Mouse (Mus musculus): ENCODE measurements around the gene Kmt2d. TPM values are rescaled to one million over a fixed set of nuclear protein-coding genes. Genes with fewer than 3 reads are reported as not detected.

Kmt2d gene
- 279 TPM for total RNA-seq (2023)

DNA sequence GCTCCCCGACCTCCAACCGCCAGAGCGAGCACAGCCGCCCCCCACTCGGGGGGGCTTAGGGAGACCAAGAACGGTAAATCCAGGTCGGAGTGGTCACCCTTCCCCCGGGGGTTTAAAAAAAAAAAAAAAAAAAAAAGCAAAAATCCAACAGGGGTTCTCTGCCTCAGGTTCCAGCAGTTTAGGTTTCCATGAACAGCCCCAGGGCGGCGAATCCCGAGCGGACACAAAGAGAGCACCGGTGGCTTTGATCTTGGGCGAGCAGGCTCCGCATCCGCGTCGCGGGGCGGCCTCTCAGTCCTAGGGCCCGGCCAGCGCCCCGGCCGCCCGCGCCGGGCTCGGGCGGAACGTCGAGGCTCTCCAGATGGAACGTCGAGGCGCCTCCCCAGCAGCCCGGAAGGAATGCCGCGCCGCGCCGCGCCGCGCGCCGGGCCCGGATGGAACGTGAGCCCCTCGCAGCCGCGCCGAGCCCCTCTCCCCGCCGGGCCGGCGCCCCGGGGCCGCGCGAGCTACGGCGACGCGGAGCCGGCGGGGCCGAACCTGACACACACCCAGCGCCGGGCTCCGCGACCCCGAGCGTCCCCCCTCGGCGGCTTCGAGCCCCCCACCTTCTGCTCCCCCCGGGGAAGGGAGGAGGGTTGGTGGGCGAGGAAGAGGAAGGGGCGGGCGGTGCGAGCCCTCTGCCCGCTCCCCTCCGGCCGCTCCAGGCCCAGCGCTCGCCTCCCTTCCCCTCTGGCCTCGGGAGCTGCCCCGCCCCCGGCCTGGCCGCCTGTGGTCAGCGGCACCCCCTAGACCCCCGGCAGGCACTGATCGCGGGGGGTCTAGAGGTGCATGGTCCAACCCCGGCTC is at the start of gene Kmt2d:
TSS of gene Kmt2d (minus strand) at position 135 of the 846 bp plus-strand sequence.

DNA sequence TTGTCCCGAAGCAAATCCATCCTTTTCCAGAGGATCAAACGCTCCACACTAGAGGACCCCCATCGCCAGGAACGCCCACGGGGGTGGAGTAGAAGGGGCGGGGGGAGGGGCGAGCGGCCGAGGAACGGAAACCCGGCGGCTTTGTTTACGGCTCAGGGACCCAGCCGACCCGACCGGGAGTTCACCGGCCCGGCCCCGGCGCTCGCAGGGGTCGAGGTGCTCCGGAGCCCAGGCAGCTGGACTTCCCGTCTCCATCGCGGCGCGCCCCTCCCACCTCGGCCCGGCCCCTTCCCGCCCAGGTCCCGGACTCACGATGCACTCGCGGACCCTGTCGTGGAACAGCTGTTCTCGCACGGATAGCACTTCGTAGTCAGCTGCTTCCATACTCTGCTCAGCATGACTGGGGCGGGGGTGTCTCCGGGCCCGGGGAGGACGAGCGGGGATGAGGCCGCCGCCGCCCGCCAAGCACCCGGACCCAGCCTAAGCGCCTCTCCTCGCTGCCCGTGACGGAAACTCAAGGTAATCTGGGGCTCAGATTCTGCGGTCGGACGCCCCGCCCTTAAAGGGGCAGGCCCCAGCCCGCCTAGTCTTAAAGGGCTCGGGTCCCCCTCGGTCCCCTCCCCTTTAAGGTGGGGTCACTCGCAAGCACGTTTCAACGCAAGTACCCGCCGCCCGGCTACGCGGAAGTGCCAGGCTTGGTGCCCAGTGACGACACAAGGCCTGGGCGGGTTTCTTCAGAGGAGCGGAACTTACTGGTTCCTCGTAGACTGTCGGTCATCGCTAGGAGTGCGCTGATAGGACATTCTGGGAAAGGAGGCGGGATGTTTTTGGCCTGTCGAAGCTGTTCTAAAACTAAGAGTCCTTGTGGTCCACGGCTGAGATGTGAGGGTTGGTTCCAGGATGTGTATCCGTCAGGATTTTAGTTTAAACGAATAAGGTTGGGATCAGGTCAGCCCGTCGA is 46.8 kb upstream of the Kmt2d start, which contains the start of gene Lmbr1l:
TSS of gene Lmbr1l (minus strand) at position 694 of the 961 bp plus-strand sequence.

DNA sequence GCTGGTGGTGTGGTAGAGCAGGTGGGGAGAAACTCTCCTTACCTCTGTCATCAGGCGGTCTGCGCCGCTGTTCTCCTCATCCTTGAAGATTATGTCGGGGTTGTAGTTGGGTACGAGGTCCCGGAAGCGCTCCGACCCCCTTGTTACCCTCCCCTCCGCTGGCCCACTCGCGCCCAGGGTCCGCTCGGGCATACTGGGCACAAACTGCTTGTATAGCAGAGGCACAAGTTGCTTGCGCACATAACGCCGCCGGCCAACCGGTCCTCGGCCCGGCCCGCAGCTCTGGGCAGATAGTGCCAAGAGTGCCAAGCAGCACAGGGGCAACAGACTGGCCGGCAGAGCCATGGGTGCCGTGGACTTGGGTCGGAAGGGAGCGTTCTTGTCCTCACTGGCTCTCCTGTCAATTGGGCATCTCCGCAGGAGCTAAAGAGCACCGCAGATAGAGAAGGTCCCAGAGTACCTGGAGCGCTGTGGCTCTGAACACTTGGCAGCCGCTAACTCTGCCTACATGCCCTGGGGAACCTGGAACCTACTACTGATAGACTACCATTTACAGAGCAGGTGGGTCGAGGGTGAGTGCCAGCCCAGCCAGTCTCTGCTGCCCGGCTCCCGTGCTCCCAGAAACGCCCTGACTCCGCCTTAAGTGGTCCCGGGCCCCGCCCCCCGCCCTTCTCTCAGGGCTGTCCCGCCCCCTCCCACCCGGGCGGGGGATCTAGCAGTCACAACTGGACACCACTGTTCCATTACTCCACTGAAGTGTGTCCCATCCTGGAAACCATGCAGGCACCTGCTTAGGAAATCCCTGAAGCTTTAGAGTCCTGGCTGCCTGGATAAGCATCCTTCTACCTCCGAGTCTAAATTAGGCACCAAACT is 27.2 kb upstream of the Kmt2d start, which contains the start of gene Dhh:
TSS of gene Dhh (minus strand) at position 613 of the 873 bp plus-strand sequence.

DNA sequence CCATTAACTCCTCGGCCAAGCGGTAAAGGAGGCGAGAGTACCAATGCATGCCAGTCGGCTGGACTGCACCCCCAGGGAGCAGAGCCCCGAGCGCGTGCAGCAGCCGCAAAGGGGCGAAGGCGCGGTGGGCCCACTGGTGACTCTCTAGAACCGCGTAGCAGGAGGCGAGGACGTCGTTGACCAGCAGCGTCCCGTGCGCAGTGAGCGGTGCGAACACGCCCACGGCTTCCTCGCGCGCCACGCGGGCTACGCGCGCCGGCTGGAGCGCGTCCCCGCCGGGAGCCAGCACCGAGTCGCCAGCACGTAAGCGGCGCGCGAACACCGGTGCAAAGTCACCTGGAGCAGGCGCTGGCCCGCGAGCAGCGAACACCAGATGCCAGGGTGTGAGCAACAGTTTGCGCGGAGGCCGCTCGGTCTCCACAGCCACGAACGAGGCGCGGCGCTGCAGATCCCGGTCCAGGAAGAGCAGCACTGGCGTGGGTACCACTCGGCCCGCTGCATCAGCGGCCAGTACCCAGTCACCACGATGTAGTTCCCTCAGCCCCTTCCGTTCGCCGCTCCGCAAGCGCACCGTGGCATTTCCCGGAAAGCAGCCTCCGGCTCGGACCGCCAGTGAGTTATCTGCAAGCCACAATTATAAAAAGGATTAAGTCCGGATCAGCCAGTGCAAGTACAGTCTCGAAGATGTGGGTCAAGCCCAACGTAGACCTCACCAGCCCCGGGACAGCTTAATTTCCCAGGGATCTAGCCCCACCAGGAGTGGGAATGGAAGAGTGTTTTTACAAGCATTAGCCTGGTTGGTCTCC is 23.1 kb upstream of the Kmt2d start, which contains the start of gene Rhebl1:
TSS of gene Rhebl1 (minus strand) at position 601 of the 806 bp plus-strand sequence.

DNA sequence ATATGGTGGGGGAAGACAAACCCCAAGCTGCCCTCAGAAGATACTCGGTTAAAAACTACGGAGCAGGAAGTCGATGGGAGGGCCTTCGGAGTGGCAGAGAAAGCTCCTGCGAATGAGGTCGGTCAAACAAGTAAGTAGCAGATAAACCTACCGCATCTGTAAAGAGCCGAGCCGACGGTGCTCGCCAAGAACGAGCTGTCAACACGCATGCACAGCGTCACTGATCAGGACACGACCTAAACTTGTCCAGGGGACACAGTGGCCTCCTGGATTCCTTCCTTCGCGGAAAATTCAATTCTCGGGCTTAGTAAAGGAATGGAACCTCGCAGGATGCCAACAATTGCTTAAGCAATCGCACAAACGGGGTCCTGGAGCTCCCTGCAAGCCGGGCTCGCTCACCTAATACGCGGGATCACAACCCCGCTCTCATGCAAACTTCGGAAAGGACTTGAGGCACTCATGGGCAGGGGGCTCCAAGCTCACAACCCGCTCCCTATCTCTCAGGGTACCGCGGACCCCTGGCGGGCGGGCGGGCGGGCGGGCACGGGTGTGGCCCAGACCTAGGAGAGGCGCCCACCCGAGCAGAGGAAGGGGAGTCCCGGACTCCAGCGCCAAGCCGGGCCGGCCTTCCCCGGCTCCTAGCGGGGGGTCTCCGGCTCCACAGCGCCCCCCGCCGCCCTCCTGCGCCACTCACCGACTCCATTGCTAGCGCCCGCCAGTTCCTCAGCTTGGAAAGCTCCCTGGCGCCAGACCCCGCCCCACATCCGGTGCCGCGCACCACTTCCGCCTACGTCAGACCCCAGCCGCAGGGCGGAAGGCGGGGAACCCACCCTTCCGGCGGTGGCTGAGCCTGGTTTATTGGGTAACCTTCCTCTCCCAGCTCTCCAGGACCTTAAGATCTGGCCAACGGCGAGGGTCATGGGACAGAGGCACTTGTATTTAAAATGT is 40.0 kb downstream of the Kmt2d start, which contains the start of gene Prkag1:
TSS of gene Prkag1 (minus strand) at position 786 of the 948 bp plus-strand sequence.

DNA sequence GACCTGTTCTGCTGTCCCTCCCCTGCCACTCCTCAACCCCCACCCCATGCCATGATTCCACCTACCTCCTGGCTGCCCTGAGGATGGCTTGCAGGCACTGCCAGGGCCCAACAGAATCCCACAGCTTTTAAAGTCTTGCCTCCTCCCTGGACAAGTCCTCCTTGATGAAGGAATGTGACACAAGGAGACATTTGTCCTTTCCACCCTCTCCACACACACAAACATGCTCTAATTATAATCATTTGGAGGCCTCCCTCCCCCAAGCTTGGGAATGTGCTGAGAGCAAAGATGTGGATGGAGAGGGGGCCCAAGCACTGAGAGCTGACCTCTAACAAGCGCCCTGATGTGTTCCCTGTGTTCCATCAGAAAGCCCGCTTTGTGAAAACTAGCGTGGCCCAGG is 61.6 kb downstream of the Kmt2d start, which contains the start of gene Ddn:
TSS of gene Ddn (minus strand) at position 101 of the 400 bp plus-strand sequence.

DNA sequence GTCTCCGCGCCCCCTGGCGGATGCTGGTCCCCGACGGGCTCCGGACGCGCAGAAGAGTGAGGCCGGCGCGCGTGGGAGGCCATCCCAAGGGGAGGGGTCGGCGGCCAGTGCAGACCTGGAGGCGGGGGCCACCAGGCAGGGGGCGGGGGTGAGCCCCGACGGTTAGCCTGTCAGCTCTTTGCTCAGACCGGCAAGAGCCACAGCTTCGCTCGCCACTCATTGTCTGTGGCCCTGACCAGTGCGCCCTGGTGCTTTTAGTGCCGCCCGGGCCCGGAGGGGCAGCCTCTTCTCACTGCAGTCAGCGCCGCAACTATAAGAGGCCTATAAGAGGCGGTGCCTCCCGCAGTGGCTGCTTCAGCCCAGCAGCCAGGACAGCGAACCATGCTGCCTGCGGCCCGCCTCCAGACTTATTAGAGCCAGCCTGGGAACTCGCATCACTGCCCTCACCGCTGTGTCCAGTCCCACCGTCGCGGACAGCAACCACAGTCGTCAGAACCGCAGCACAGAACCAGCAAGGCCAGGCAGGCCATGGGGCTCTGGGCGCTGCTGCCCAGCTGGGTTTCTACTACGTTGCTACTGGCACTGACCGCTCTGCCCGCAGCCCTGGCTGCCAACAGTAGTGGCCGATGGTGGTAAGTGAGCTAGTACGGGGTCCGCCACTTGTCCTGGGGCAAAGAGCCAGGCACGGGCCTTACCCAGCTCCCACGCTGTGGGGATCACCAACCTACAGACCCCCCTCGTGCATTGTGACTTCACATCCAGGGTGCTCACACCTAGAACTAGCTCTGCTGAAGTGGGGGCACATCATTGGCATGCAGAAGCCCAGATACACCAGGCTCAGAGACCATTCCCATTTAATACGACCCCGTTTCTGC is 81.1 kb downstream of the Kmt2d start, which contains the start of gene Wnt1:
TSS of gene Wnt1 (plus strand) at position 197 of the 875 bp plus-strand sequence.

Other genes starting within 250 kb of the Kmt2d start
- gene Cacnb3, start 240.4 kb downstream of the Kmt2d start, total RNA-seq (2023): 1.5 TPM
- 139 TPM for gene Ddx23, start 208.3 kb downstream of the Kmt2d start, total RNA-seq (2023)
- gene Rnd1, start 193.7 kb downstream of the Kmt2d start, total RNA-seq (2023): 0.44 TPM
- gene Ccdc65, start 163.0 kb downstream of the Kmt2d start, total RNA-seq (2023): not detected
- 3.0 TPM for gene Fkbp11, start 143.0 kb downstream of the Kmt2d start, total RNA-seq (2023)
- gene Arf3, start 108.0 kb downstream of the Kmt2d start, total RNA-seq (2023): 103 TPM
- not detected for gene Wnt10b, start 93.1 kb downstream of the Kmt2d start, total RNA-seq (2023)
- gene Wnt1, start 81.3 kb downstream of the Kmt2d start, total RNA-seq (2023): not detected
- not detected for gene Ddn, start 61.7 kb downstream of the Kmt2d start, total RNA-seq (2023)
- gene Prkag1, start 39.7 kb downstream of the Kmt2d start, total RNA-seq (2023): 116 TPM
- 25.1 TPM for gene Rhebl1, start 23.3 kb upstream of the Kmt2d start, total RNA-seq (2023)
- gene Dhh, start 27.3 kb upstream of the Kmt2d start, total RNA-seq (2023): not detected
- gene Lmbr1l, start 47.0 kb upstream of the Kmt2d start, total RNA-seq (2023): 354 TPM
- 224 TPM for gene Tuba1b, start 63.4 kb upstream of the Kmt2d start, total RNA-seq (2023)
- not detected for gene Gm49450, start 82.3 kb upstream of the Kmt2d start, total RNA-seq (2023)
- gene Tuba1a, start 82.5 kb upstream of the Kmt2d start, total RNA-seq (2023): 289 TPM
- 61.4 TPM for gene Tuba1c, start 158.7 kb upstream of the Kmt2d start, total RNA-seq (2023)
- not detected for gene Prph, start 184.0 kb upstream of the Kmt2d start, total RNA-seq (2023)
- 0.68 TPM for gene Troap, start 203.4 kb upstream of the Kmt2d start, total RNA-seq (2023)
- gene C1ql4, start 216.6 kb upstream of the Kmt2d start, total RNA-seq (2023): not detected
- gene Dnajc22, start 222.0 kb upstream of the Kmt2d start, total RNA-seq (2023): not detected

All from CD4-positive naive resting alpha-beta T cell, adult 57 days (primary cell).